Mouse (Mus musculus): Measurements from ENCODE around the gene Arpc2. TPM values are rescaled to one million over a fixed set of nuclear protein-coding genes. Genes with fewer than 3 reads are reported as not detected.
"Not testable (repeated sequence)": the region's sequence is repeated elsewhere in the genome, so short reads cannot be mapped to it uniquely, and the experiment has no call there.

The Arpc2 gene
- polyA plus RNA-seq, 1 experiment = 165 TPM

- no peak for DNase-seq (ENCODE audit: low read depth)
Measured at GRCm38 (mm10) chr1:74283686-74284463, 48.0 kb downstream of the Arpc2 start.

- peak; percentile 95 for DNase-seq (ENCODE audit: low read depth)
Measured at GRCm38 (mm10) chr1:74284543-74285160, 48.8 kb downstream of the Arpc2 start, which contains the start of the genes Aamp and Pnkd. TSS of gene Aamp (minus strand) at chr1:74284738. TSS of gene Pnkd (plus strand) at chr1:74284930.

- no peak for DNase-seq (ENCODE audit: low read depth)
Measured at GRCm38 (mm10) chr1:74285212-74286010, 49.5 kb downstream of the Arpc2 start.

GRCm38 (mm10) chr1:74286869-74287607, 51.2 kb downstream of the Arpc2 start:
- DNase-seq (ENCODE audit: low read depth) = not testable (repeated sequence)

- DNase-seq (ENCODE audit: low read depth) = no peak
Measured at GRCm38 (mm10) chr1:74288327-74288726, 52.4 kb downstream of the Arpc2 start.

GRCm38 (mm10) chr1:74289248-74289647, 53.4 kb downstream of the Arpc2 start:
- no peak for DNase-seq (ENCODE audit: low read depth)

- DNase-seq (ENCODE audit: low read depth) = no peak
Measured at GRCm38 (mm10) chr1:74289740-74290139, 53.9 kb downstream of the Arpc2 start.

- no peak for DNase-seq (ENCODE audit: low read depth)
Measured at GRCm38 (mm10) chr1:74290141-74290540, 54.3 kb downstream of the Arpc2 start.

GRCm38 (mm10) chr1:74292331-74293020, 56.6 kb downstream of the Arpc2 start:
- DNase-seq (ENCODE audit: low read depth) = no peak

- no peak for DNase-seq (ENCODE audit: low read depth)
Measured at GRCm38 (mm10) chr1:74293306-74293960, 57.5 kb downstream of the Arpc2 start.

- no peak for DNase-seq (ENCODE audit: low read depth)
Measured at GRCm38 (mm10) chr1:74294090-74294643, 58.3 kb downstream of the Arpc2 start.

GRCm38 (mm10) chr1:74294733-74295455, 59.0 kb downstream of the Arpc2 start:
- DNase-seq (ENCODE audit: low read depth) = peak; percentile 81

- DNase-seq (ENCODE audit: low read depth) = peak; percentile 91
Measured at GRCm38 (mm10) chr1:74295456-74296171, 59.7 kb downstream of the Arpc2 start.

GRCm38 (mm10) chr1:74296477-74296876, 60.6 kb downstream of the Arpc2 start:
- DNase-seq (ENCODE audit: low read depth) = no peak

GRCm38 (mm10) chr1:74297269-74297668, 61.4 kb downstream of the Arpc2 start:
- no peak for DNase-seq (ENCODE audit: low read depth)

GRCm38 (mm10) chr1:74298157-74298750, 62.4 kb downstream of the Arpc2 start:
- no peak for DNase-seq (ENCODE audit: low read depth)

- no peak for DNase-seq (ENCODE audit: low read depth)
Measured at GRCm38 (mm10) chr1:74298996-74299395, 63.1 kb downstream of the Arpc2 start.

GRCm38 (mm10) chr1:74300347-74301110, 64.6 kb downstream of the Arpc2 start:
- DNase-seq (ENCODE audit: low read depth) = no peak

Data from gonadal fat pad, adult 2 months (tissue).